Mouse (Mus musculus) kidney, embryonic 14.5 days (tissue): ENCODE measurements around the gene Ncs1. TPM values are rescaled to one million over a fixed set of nuclear protein-coding genes. Genes with fewer than 3 reads are reported as not detected.

Source experiments
- ATAC-seq: fragments of 200-750 bp; cut with Nextera tagmentation; 2 replicates; pipeline ENCODE4 v1.8.0; 2017; ENCODE audit warnings: moderate number of reproducible peaks, mild to moderate bottlenecking, moderate TSS enrichment, moderate library complexity; ENCODE audit not compliant: low FRiP score, low TSS enrichment
- H3K27ac ChIP-seq: fragments of 300-500 bp; sonication (generic); 2 replicates; pipeline ENCODE4 v1.5.1; 2014; ENCODE audit warnings: low read depth, mild to moderate bottlenecking, low read length, moderate library complexity, mixed read lengths
- H3K27me3 ChIP-seq: fragments of 300-500 bp; sonication (generic); 2 replicates; pipeline ENCODE4 v1.6.1; 2014; ENCODE audit warnings: mild to moderate bottlenecking, low read length; ENCODE audit not compliant: control insufficient read depth, insufficient read depth
- H3K36me3 ChIP-seq: fragments of 300-500 bp; sonication (generic); 2 replicates; pipeline ENCODE4 v1.6.1; 2014; ENCODE audit warnings: low read length, mixed read lengths; ENCODE audit not compliant: control insufficient read depth, insufficient read depth
- H3K4me1 ChIP-seq: fragments of 300-500 bp; sonication (generic); 2 replicates; pipeline ENCODE4 v1.6.1; 2014; ENCODE audit warnings: low read length, mixed read lengths; ENCODE audit not compliant: control insufficient read depth, insufficient read depth
- H3K4me2 ChIP-seq: fragments of 300-500 bp; sonication (generic); replicated peaks from 2 replicates; pipeline ENCODE4 v1.6.1; 2014; ENCODE audit warnings: low read depth, mild to moderate bottlenecking, low read length
- H3K4me3 ChIP-seq: fragments of 300-500 bp; sonication (generic); 2 replicates; pipeline ENCODE4 v1.5.1; 2014; ENCODE audit warnings: mild to moderate bottlenecking, low read length
- H3K9ac ChIP-seq: fragments of 300-500 bp; sonication (generic); 2 replicates; pipeline ENCODE4 v1.6.1; 2014; ENCODE audit warnings: low read depth, mild to moderate bottlenecking, low read length, moderate library complexity
- H3K9me3 ChIP-seq: fragments of 300-500 bp; sonication (generic); 2 replicates; pipeline ENCODE4 v1.6.1; 2016; ENCODE audit warnings: low read length; ENCODE audit not compliant: control insufficient read depth
- WGBS: fragments of 180-500 bp; shearing (Covaris S2); extraction: QIAGEN DNeasy Blood & Tissue Kit; methylation state at CpG from one replicate; pipeline ENCODE4 v1.1.7; 2014; 5-methylcytosine and 5-hydroxymethylcytosine counted together
- polyA plus RNA-seq: library from polyadenylated mRNA; unstranded; fragments of >200 nt; fragmentation: Nextera tagmentation; extraction: Ambion mirVana; gene quantifications from 2 replicates; pipeline ENCODE4 v1.2.1, GENCODE M21; 2014

Gene Ncs1
- polyA plus RNA-seq, 1 experiment from 2014 or later, result 57.0 TPM

- no peak for ATAC-seq
- H3K27ac ChIP-seq, result no peak within 1 kb of the TSS
- H3K4me2 ChIP-seq, result peak within 1 kb of the TSS; percentile 38
- H3K9me3 ChIP-seq, result no peaks in the 10 kb centered on the region
- H3K27me3 ChIP-seq, result peaks cover 59% of the 10 kb centered on the region
- peak within 1 kb of the TSS; percentile 25 for H3K4me3 ChIP-seq
- H3K36me3 ChIP-seq, result no peaks in the 10 kb centered on the region
- H3K9ac ChIP-seq, result no peak within 1 kb of the TSS
- peaks cover 4% of the 10 kb centered on the region for H3K4me1 ChIP-seq
- under 1% methylated on average over 31 of the region's 33 CpGs for WGBS
Observed at GRCm38 (mm10) chr2:31314007-31314465, 68.4 kb downstream of the Ncs1 start, which contains the start of gene Hmcn2. Gene Hmcn2, plus strand, starts transcription at chr2:31314415.

- 12% methylated on average over 2 of the region's 2 CpGs for WGBS
Observed at GRCm38 (mm10) chr2:31318162-31318561, 72.5 kb downstream of the Ncs1 start.

GRCm38 (mm10) chr2:31319200-31319599 is 73.6 kb downstream of the Ncs1 start:
- Histone ChIP-seq H3K9me3 (no peaks in the 10 kb centered on the region), H3K36me3 (no peaks in the 10 kb centered on the region), H3K4me2 (no peak overlapping the region), H3K27ac (no peak overlapping the region), H3K27me3 (peaks cover 43% of the 10 kb centered on the region), H3K9ac (no peak overlapping the region), H3K4me3 (no peak overlapping the region), H3K4me1 (peaks cover 2% of the 10 kb centered on the region)
- ATAC-seq, result no peak
- WGBS, result 82% methylated on average over 2 of the region's 2 CpGs

More at GRCm38 (mm10) chr2:31318162-31318561, 72.5 kb downstream of the Ncs1 start:
- Histone ChIP-seq H3K27me3 (peaks cover 54% of the 10 kb centered on the region), H3K9ac (no peak overlapping the region), H3K27ac (no peak overlapping the region), H3K4me1 (peaks cover 4% of the 10 kb centered on the region), H3K9me3 (no peaks in the 10 kb centered on the region), H3K4me3 (no peak overlapping the region), H3K4me2 (no peak overlapping the region), H3K36me3 (no peaks in the 10 kb centered on the region)
- no peak for ATAC-seq

DNA sequence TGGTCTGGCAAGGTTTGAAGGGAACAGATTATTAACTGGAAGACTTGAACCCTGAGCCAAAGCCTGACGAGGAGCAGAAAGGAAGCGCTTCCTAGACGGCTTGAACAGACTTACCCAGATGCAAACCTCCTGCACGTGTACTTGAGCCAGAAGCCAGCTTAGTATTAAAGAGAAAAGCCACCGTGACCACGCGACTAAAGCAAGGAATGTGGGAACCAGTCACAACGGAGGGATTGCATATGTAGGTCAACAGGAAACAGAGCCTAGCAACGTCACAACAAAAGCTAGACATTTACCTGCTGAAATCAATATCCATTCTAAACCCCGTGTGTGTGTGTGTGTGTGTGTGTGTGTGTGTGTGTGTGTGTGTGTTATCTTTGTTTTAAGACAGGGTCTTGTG is 81.6 kb downstream of the Ncs1 start:
- H3K36me3 ChIP-seq, result no peaks in the 10 kb centered on the region
- no peaks in the 10 kb centered on the region for H3K27me3 ChIP-seq
- H3K9me3 ChIP-seq, result no peaks in the 10 kb centered on the region
- 66% methylated on average over 10 of the region's 10 CpGs for WGBS
- H3K27ac ChIP-seq, result no peak overlapping the region
- H3K9ac ChIP-seq, result no peak overlapping the region
- ATAC-seq, result no peak
- no peaks in the 10 kb centered on the region for H3K4me1 ChIP-seq
- H3K4me2 ChIP-seq, result no peak overlapping the region
- no peak overlapping the region for H3K4me3 ChIP-seq

DNA sequence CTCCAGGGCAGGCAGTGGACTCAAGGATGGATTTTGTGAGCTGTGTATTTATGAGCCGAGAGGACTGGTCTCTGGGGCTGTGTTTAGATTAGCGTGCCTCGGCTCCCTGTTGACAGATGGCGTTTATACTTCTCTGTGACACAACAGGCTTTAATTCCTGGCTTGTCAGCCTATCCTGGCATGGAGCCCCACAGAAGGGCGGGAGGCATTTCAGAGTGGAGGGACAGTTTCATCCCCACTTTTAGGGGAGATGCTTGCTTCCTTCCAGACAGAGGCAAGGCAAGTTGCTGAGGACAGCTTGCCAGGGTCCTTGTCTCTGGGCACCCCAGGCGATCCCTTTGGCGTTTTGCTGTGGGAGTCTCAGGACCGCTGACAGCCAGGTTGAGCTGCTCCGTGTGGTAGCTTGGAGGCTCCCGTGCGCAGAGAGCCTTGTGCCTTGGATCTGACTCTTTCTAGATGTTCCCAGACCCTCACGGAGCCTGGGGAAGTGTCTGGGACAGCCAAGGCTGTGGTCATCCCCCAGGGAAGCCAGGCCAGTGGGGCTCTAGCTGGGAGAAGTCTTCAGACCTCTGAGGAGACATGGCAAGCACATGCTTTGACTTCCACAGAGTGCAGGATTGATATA is 92.2 kb downstream of the Ncs1 start:
- H3K36me3 ChIP-seq, result no peaks in the 10 kb centered on the region
- H3K9ac ChIP-seq, result no peak overlapping the region
- H3K4me1 ChIP-seq, result no peaks in the 10 kb centered on the region
- H3K27me3 ChIP-seq, result no peaks in the 10 kb centered on the region
- no peak overlapping the region for H3K27ac ChIP-seq
- H3K9me3 ChIP-seq, result no peaks in the 10 kb centered on the region
- 27% methylated on average over 12 of the region's 12 CpGs for WGBS
- ATAC-seq, result no peak
- no peak overlapping the region for H3K4me3 ChIP-seq
- no peak overlapping the region for H3K4me2 ChIP-seq

- H3K27ac ChIP-seq, result no peak overlapping the region
- H3K9ac ChIP-seq, result no peak overlapping the region; the same call in 1 of the 2 replicates
- no peaks in the 10 kb centered on the region for H3K4me1 ChIP-seq
- peak; percentile 84 for ATAC-seq
- no peak overlapping the region for H3K4me3 ChIP-seq
- no peaks in the 10 kb centered on the region for H3K27me3 ChIP-seq
- no peaks in the 10 kb centered on the region for H3K9me3 ChIP-seq
- 9% methylated on average over 9 of the region's 9 CpGs for WGBS
- H3K4me2 ChIP-seq, result no peak overlapping the region
- H3K36me3 ChIP-seq, result no peaks in the 10 kb centered on the region
Observed at GRCm38 (mm10) chr2:31339826-31340225, 94.2 kb downstream of the Ncs1 start.

DNA sequence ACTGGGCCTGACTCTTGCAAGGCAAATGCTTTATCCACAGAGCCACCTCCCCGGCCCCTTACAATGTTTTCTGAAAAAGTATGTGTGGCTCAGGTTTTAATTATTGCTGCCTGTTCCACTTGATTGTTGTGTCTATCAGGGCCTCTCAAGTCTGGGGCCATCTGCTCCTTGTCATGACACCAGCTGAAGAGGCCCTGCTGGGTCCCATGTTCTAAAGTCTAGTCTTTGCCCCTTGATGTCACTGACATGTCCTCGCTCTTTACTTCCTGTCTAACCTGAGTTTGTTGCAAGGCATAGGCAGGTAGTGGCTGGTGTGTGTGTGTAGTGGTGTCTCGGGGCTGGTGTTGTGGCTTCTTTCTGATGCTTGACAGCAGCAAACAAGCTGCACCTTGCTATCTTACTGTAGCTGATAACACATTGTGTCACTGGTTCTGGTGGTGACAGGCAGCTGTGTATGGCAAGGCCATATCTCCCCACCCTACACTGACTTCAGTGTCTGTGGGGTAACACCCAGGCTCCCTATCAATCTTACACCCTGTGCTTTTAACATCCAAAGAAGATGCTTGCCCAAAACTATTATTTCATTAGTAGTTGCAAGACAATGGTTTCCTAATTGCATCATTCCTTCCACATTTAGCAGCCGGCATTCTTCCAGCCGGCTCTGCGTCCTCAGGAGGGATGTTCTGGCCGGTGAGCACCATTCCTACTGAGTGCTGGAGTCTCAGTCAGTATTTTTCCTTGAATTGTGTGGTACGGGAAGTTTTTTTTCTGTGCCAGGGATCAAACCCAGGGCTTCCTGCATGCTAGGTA is 96.3 kb downstream of the Ncs1 start:
- Histone ChIP-seq H3K9me3 (no peaks in the 10 kb centered on the region), H3K4me1 (no peaks in the 10 kb centered on the region), H3K9ac (no peak overlapping the region), H3K4me3 (no peak overlapping the region), H3K27me3 (no peaks in the 10 kb centered on the region), H3K27ac (no peak overlapping the region), H3K4me2 (no peak overlapping the region), H3K36me3 (no peaks in the 10 kb centered on the region)
- WGBS, result 82% methylated on average over 8 of the region's 8 CpGs
- no peak for ATAC-seq
